Mouse (Mus musculus) limb, embryonic 12.5 days (tissue): ENCODE data around the gene Cacna1a. TPM values are rescaled to one million over a fixed set of nuclear protein-coding genes. Genes with fewer than 3 reads are reported as not detected.
A peak's percentile ranks its signal among the peaks of the same experiment; 100 is the strongest.

Experiments
- ATAC-seq: fragments of 200-750 bp; cut with Nextera tagmentation; 2 replicates; pipeline ENCODE4 v1.8.0; 2017; ENCODE audit warnings: low read depth, moderate TSS enrichment; ENCODE audit not compliant: insufficient number of reproducible peaks, insufficient read depth, low FRiP score, low TSS enrichment
- H3K27ac ChIP-seq: fragments of 300-500 bp; sonication (generic); 2 replicates; pipeline ENCODE4 v1.5.1; 2016; ENCODE audit warnings: mild to moderate bottlenecking, moderate library complexity
- H3K27me3 ChIP-seq: fragments of 300-500 bp; sonication (generic); 2 replicates; pipeline ENCODE4 v1.6.1; 2016; ENCODE audit warnings: mild to moderate bottlenecking, moderate library complexity
- H3K36me3 ChIP-seq: fragments of 300-500 bp; sonication (generic); 2 replicates; pipeline ENCODE4 v1.6.1; 2016; ENCODE audit warnings: mild to moderate bottlenecking, moderate library complexity
- H3K4me1 ChIP-seq: fragments of 300-500 bp; sonication (generic); replicated peaks from 2 replicates; pipeline ENCODE4 v1.6.1; 2016
- H3K4me2 ChIP-seq: fragments of 300-500 bp; sonication (generic); 2 replicates; pipeline ENCODE4 v1.6.1; 2016; ENCODE audit warnings: mild to moderate bottlenecking, moderate library complexity
- H3K4me3 ChIP-seq: fragments of 300-500 bp; sonication (generic); replicated peaks from 2 replicates; pipeline ENCODE4 v1.5.1; 2016; ENCODE audit warnings: mild to moderate bottlenecking
- H3K9ac ChIP-seq: fragments of 300-500 bp; sonication (generic); replicated peaks from 2 replicates; pipeline ENCODE4 v1.6.1; 2016; ENCODE audit warnings: mild to moderate bottlenecking, moderate library complexity
- H3K9me3 ChIP-seq: fragments of 300-500 bp; sonication (generic); 2 replicates; pipeline ENCODE4 v1.6.1; 2016; ENCODE audit warnings: mild to moderate bottlenecking, moderate library complexity
- WGBS: fragments of 180-500 bp; shearing (Covaris S2); methylation state at CpG from one replicate; pipeline ENCODE4 v1.1.7; 2016; 5-methylcytosine and 5-hydroxymethylcytosine counted together
- polyA plus RNA-seq: library from polyadenylated mRNA; unstranded; fragments of >200 nt; fragmentation: Nextera tagmentation; extraction: Ambion mirVana; gene quantifications from 2 replicates; pipeline ENCODE4 v1.2.1, GENCODE M21; 2016

The Cacna1a gene
- polyA plus RNA-seq, result 8.0 and 11.9 TPM in 2 replicates

GRCm38 (mm10) chr8:84388275-84388674 is at the start of gene Cacna1a:
Gene Cacna1a (plus strand): TSS chr8:84388440.
- no peak for ATAC-seq
- WGBS, result 86% methylated on average over 3 of the region's 3 CpGs

GRCm38 (mm10) chr8:84338493-84338892 is 49.7 kb upstream of the Cacna1a start:
- WGBS, result 13% methylated on average over 17 of the region's 17 CpGs
- 0 out of 2 replicates have a peak overlapping the region, but pooled peaks have one; percentile 1 for H3K4me3 ChIP-seq
- H3K9ac ChIP-seq, result no peak overlapping the region
- no peak overlapping the region for H3K27ac ChIP-seq
- peaks cover 11% of the 10 kb centered on the region for H3K4me1 ChIP-seq
- peak overlapping the region; percentile 39 for H3K4me2 ChIP-seq
- no peaks in the 10 kb centered on the region for H3K9me3 ChIP-seq
- no peaks in the 10 kb centered on the region for H3K36me3 ChIP-seq
- peaks cover 50% of the 10 kb centered on the region for H3K27me3 ChIP-seq
- no peak for ATAC-seq

More at GRCm38 (mm10) chr8:84388275-84388674, at the start of gene Cacna1a:
- Histone ChIP-seq H3K4me1 (no peaks in the 10 kb centered on the region), H3K9ac (no peak within 1 kb of the TSS), H3K27me3 (no peaks in the 10 kb centered on the region), H3K27ac (no peak within 1 kb of the TSS), H3K4me3 (no peak within 1 kb of the TSS), H3K36me3 (no peaks in the 10 kb centered on the region), H3K4me2 (no peak within 1 kb of the TSS), H3K9me3 (no peaks in the 10 kb centered on the region)

- ATAC-seq, result no peak
Observed at GRCm38 (mm10) chr8:84339320-84339719, 48.9 kb upstream of the Cacna1a start.

GRCm38 (mm10) chr8:84339867-84340266 is 48.4 kb upstream of the Cacna1a start:
- peaks cover 11% of the 10 kb centered on the region for H3K4me1 ChIP-seq
- no peak overlapping the region for H3K4me2 ChIP-seq
- H3K36me3 ChIP-seq, result no peaks in the 10 kb centered on the region
- no peak overlapping the region for H3K4me3 ChIP-seq
- ATAC-seq, result no peak
- H3K27me3 ChIP-seq, result peaks cover 50% of the 10 kb centered on the region
- no peak overlapping the region for H3K9ac ChIP-seq
- 49% methylated on average over 4 of the region's 4 CpGs for WGBS
- H3K9me3 ChIP-seq, result no peaks in the 10 kb centered on the region
- no peak overlapping the region for H3K27ac ChIP-seq

More at GRCm38 (mm10) chr8:84339320-84339719, 48.9 kb upstream of the Cacna1a start:
- H3K9ac ChIP-seq, result no peak overlapping the region
- H3K27ac ChIP-seq, result no peak overlapping the region
- H3K36me3 ChIP-seq, result no peaks in the 10 kb centered on the region
- H3K27me3 ChIP-seq, result peaks cover 50% of the 10 kb centered on the region
- no peak overlapping the region; the same call in 1 of the 2 replicates for H3K4me2 ChIP-seq
- H3K4me1 ChIP-seq, result peaks cover 11% of the 10 kb centered on the region
- 4% methylated on average over 7 of the region's 7 CpGs for whole genome bisulfite sequencing
- H3K9me3 ChIP-seq, result no peaks in the 10 kb centered on the region
- no peak overlapping the region for H3K4me3 ChIP-seq

- Histone ChIP-seq H3K4me2 (no peak overlapping the region), H3K4me1 (peaks cover 11% of the 10 kb centered on the region), H3K27me3 (peaks cover 51% of the 10 kb centered on the region), H3K27ac (no peak overlapping the region), H3K9me3 (no peaks in the 10 kb centered on the region), H3K36me3 (no peaks in the 10 kb centered on the region), H3K9ac (no peak overlapping the region), H3K4me3 (no peak overlapping the region)
- no peak for ATAC-seq
- 7% methylated on average over 2 of the region's 2 CpGs for WGBS
Observed at GRCm38 (mm10) chr8:84340671-84341070, 47.6 kb upstream of the Cacna1a start.

- Histone ChIP-seq H3K4me3 (no peak overlapping the region), H3K36me3 (no peaks in the 10 kb centered on the region), H3K9me3 (no peaks in the 10 kb centered on the region), H3K27me3 (peaks cover 26% of the 10 kb centered on the region), H3K27ac (no peak overlapping the region), H3K4me2 (no peak overlapping the region), H3K4me1 (no peaks in the 10 kb centered on the region), H3K9ac (no peak overlapping the region)
- ATAC-seq, result no peak
- WGBS, result 79% methylated on average over 7 of the region's 7 CpGs
Observed at GRCm38 (mm10) chr8:84345493-84345892, 42.7 kb upstream of the Cacna1a start.

GRCm38 (mm10) chr8:84346421-84346820 is 41.8 kb upstream of the Cacna1a start:
- no peaks in the 10 kb centered on the region for H3K4me1 ChIP-seq
- ATAC-seq, result no peak
- no peaks in the 10 kb centered on the region for H3K9me3 ChIP-seq
- H3K27ac ChIP-seq, result no peak overlapping the region
- H3K9ac ChIP-seq, result no peak overlapping the region
- no peaks in the 10 kb centered on the region for H3K36me3 ChIP-seq
- H3K4me2 ChIP-seq, result no peak overlapping the region
- peaks cover 30% of the 10 kb centered on the region for H3K27me3 ChIP-seq
- H3K4me3 ChIP-seq, result no peak overlapping the region
- 55% methylated on average over 4 of the region's 4 CpGs for WGBS

- Histone ChIP-seq H3K9ac (no peak overlapping the region), H3K27ac (no peak overlapping the region), H3K4me2 (no peak overlapping the region), H3K4me3 (no peak overlapping the region), H3K9me3 (no peaks in the 10 kb centered on the region), H3K27me3 (peaks cover 31% of the 10 kb centered on the region), H3K36me3 (no peaks in the 10 kb centered on the region), H3K4me1 (no peaks in the 10 kb centered on the region)
- WGBS, result 79% methylated on average over 1 of the region's 1 CpGs
- no peak for ATAC-seq
Observed at GRCm38 (mm10) chr8:84349526-84349925, 38.7 kb upstream of the Cacna1a start.

GRCm38 (mm10) chr8:84350960-84351359 is 37.3 kb upstream of the Cacna1a start:
- H3K27ac ChIP-seq, result no peak overlapping the region
- peaks cover 28% of the 10 kb centered on the region for H3K27me3 ChIP-seq
- no peak overlapping the region for H3K4me3 ChIP-seq
- H3K4me1 ChIP-seq, result no peaks in the 10 kb centered on the region
- 67% methylated on average over 4 of the region's 4 CpGs for WGBS
- no peaks in the 10 kb centered on the region for H3K9me3 ChIP-seq
- ATAC-seq, result no peak
- H3K36me3 ChIP-seq, result no peaks in the 10 kb centered on the region
- no peak overlapping the region for H3K4me2 ChIP-seq
- no peak overlapping the region; the same call in 1 of the 2 replicates for H3K9ac ChIP-seq

- Histone ChIP-seq H3K27me3 (peaks cover 18% of the 10 kb centered on the region; the same call in 1 of the 2 replicates), H3K4me3 (no peak overlapping the region), H3K27ac (no peak overlapping the region), H3K9ac (no peak overlapping the region), H3K9me3 (no peaks in the 10 kb centered on the region), H3K4me2 (no peak overlapping the region), H3K4me1 (peaks cover 6% of the 10 kb centered on the region; the same call in 1 of the 2 replicates), H3K36me3 (no peaks in the 10 kb centered on the region)
- no peak for ATAC-seq
- 64% methylated on average over 11 of the region's 11 CpGs for WGBS
Observed at GRCm38 (mm10) chr8:84356482-84356881, 31.8 kb upstream of the Cacna1a start.

GRCm38 (mm10) chr8:84357631-84358371 is 30.4 kb upstream of the Cacna1a start:
- Histone ChIP-seq H3K36me3 (no peaks in the 10 kb centered on the region), H3K27ac (no peak overlapping the region), H3K4me1 (peaks cover 6% of the 10 kb centered on the region; the same call in 1 of the 2 replicates), H3K9ac (no peak overlapping the region), H3K27me3 (peaks cover 26% of the 10 kb centered on the region), H3K9me3 (no peaks in the 10 kb centered on the region), H3K4me3 (no peak overlapping the region), H3K4me2 (no peak overlapping the region)
- ATAC-seq, result peak; percentile 70; the same call in 1 of the 2 replicates
- 26% methylated on average over 20 of the region's 20 CpGs for WGBS
